Mouse (Mus musculus) heart, postnatal 0 days (tissue): ENCODE results near the gene Itga1.

ENCODE experiments used
- CTCF ChIP-seq: IDR thresholded peaks from 2 replicates; pipeline ENCODE4 v1.5.1; 2016; ENCODE audit warnings: antibody characterized with exemption, control low read depth, low read depth
- EP300 ChIP-seq: IDR thresholded peaks from 2 replicates; pipeline ENCODE4 v1.6.1; 2016; ENCODE audit warnings: antibody characterized with exemption, low read depth

DNA sequence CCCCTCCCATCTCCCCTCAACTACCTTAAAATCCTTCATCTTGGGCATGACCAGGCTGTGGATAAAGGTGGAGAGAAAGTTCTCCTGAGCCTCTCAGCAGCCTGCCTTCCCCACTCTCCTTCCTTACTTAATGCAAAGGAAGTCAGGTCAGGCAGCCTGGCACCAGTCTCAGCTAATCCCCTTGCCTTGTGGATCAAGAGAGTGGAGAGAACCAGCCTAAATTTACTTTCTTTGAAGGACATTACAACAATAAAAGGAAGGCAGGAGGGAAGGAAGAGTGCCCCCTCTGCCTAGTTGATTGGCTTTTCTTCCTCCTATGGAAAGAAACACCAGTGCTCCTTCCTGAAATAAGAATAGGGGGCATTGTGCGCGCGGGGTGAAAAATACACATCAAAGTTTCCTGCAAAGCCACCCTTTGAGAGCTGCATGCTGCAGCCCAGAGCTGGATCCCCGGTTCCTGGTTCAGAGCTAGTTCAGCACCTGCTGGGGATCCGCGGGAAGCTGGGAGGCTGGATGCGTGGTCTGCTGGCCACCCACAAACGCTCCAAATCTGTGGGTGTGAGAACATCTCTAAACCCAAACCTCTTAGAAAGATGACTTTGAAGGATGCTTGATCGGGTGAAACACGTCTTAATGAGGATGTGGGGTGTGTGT is 170.6 kb downstream of the Itga1 start:
- TF ChIP-seq CTCF (no peak), EP300 (no peak)
